Mouse (Mus musculus) heart, postnatal 0 days (tissue): ENCODE measurements around the gene Ptpn11.

ENCODE experiments used
- CTCF ChIP-seq: IDR thresholded peaks from 2 replicates; pipeline ENCODE4 v1.5.1; 2016; ENCODE audit warnings: antibody characterized with exemption, control low read depth, low read depth
- EP300 ChIP-seq: IDR thresholded peaks from 2 replicates; pipeline ENCODE4 v1.6.1; 2016; ENCODE audit warnings: antibody characterized with exemption, low read depth

- TF ChIP-seq CTCF (no peak), EP300 (no peak)
These were observed 2.0 kb downstream of the Ptpn11 start for GRCm38 (mm10) chr5:121189182-121189581.
